Mouse (Mus musculus): ENCODE measurements around the gene Shisa7.

Gene Shisa7

DNA sequence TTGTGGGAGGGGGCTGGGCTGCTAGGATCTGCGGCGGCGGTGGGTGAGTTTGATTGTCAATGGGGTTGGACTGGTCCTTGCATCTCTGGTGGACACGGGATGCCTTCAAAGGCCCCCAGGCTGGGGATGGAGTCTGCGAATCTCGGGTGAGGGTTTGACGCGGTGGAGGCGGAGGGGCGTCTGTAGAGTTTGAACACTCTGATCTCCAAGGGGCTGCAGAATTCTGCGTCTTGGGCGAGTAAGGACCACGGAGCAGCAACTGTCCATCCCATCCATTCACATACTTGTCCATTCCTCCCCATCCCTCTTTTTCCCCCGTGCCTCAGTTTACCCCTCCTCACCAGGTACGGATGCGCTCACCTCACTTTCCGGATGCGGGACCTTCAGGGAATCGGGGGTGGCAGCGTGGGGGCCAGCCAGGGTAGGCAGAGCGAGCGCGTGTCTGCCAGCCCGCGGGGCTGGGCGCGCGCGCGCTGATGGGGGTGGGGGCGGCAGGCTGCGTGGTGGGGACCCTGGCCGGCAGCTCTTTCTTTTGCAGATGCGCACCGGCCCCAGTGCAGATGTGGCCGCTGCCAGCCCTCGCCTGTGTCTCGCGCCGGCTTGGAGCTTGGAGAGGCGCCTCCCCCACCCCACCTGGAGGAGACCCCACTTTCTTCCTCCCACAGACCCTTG, at the start of gene Shisa7:
Gene Shisa7 (minus strand): TSS at position 452 of the 672 bp plus-strand sequence.
- WGBS = 2% methylated on average over 41 of the region's 41 CpGs

DNA sequence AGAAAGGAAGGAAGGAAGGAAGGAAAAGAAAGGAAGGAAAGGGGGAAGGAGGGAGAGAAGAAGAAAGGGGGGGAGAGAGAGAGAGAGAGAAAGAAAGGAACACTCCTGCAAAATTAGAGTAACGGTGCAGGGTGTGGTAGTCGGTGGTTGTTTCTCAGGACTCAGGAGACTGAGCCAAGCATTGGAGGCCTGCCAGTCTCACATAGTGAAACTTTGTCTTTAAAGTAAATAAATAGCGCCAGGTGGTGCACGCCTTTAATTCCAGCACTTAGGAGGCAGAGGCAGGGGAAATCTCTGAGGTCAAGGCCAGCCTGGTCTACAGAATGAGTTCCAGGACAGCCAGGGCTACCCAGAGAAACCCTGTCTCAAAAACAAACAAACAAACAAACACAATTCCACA, 42.2 kb upstream of the Shisa7 start:
- 54% methylated on average over 4 of the region's 4 CpGs for WGBS

DNA sequence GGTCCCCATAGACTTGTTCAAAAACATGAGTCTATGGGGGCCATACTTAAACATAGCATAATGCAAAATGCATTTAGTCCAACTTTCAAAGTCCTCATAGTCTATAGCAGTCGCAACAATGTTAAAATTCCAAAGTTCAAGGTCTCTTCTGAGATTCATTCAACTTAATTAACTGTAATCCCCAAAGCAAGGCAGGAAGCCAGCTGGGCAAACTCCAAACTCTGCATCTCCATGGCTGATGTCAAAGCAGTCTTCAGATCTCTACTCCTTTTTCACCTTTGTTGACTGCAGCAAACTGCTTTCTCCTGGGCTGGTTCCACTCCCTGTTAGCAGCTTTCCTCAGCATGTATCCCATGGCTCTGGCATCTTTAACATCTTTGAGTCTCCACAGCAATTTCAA, 34.5 kb upstream of the Shisa7 start:
- whole genome bisulfite sequencing = 89% methylated on average over 1 of the region's 1 CpGs

DNA sequence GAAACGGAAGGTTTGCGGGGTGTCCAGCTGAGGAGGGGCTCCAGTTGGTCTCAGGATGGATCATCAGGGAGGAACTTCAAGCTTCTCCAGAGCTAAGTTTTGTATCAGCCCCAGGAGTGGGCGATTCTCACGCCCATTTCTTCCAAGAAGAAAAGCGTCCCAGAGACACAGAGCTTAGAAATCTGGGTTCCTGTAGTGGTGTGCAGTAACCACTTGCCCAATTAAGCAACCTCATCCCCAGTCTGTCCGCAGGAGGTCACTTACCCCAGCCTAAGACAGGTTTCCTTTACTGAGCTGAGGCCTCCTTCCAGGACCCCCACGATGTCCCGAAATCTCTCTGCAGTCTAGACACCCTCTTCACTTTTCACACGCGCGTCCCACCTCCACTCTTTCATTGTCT, 32.7 kb upstream of the Shisa7 start:
- WGBS = 9% methylated on average over 11 of the region's 11 CpGs

DNA sequence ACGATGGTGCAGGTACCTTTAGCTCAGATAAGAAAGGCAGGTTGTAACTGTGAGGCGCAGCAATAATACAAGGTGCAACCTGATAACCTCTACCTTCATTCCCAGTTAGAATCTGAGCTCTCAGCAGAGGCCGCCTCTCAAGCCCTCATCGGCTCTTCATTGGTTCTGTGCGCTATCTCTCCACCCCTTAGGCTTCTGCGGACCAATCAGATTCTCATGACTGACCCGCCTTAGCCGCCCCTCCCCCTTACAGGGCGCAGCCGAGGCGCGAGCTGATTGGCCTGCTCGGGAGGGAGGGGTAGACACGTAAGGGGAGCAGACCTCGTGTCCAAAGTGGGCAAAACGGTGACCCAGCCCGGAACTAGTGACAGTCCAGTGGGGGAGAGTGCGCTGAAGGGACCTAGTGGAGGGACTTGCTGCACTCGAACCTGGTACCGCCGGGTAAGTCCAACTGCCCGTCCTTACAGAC, 32.3 kb upstream of the Shisa7 start, which contains the start of gene Isoc2a:
Gene Isoc2a (plus strand): TSS at position 401 of the 469 bp plus-strand sequence.
- 2% methylated on average over 22 of the region's 22 CpGs for WGBS

DNA sequence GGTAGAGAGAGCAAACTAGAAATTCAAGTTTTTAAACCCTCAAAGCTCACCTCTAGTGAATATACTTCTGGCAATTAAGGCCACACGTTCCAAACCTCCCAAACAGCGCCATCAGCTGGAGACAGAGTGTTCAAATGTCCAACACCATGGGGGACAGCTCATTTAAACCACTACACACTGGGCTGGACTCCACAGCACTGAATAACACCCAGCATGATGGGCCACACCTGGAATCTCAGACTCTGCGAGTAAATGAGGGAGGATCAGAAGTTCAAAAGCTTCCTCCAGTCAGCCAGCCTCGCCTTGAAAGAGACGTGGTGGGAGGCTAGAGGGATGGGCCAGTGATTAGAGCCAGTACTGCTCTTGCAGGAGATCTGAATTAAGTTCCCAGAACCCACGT, 25.6 kb upstream of the Shisa7 start, which contains the start of gene Isoc2b:
Gene Isoc2b (minus strand): TSS at position 126 of the 400 bp plus-strand sequence.
- 66% methylated on average over 6 of the region's 6 CpGs for WGBS

DNA sequence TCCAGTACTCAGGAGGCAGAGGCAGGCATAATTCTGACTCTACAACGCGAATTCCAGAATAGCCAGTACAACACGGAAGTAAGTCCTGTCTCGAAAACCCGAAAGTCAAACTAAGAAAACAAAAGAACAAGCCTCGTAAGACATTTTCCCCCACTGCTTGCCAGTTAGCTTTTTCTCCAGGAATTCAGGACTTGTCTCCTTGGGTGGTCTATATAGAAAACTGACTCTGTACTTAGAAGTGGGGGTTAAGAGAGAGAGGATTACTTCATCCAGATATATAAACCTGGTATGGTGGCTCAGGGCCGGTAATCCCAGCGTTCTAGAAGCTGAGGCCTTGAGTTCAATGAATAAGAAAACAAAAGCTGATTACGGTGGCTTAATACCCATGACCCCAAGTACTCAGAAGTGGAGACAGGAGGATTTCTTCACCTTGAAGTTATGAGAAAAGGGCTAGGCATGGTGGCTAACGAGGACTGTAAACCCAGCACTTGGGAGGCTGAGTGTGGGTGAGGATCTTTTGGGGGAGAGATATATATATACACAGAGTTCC, 22.2 kb upstream of the Shisa7 start:
- 23% methylated on average over 10 of the region's 10 CpGs for WGBS

DNA sequence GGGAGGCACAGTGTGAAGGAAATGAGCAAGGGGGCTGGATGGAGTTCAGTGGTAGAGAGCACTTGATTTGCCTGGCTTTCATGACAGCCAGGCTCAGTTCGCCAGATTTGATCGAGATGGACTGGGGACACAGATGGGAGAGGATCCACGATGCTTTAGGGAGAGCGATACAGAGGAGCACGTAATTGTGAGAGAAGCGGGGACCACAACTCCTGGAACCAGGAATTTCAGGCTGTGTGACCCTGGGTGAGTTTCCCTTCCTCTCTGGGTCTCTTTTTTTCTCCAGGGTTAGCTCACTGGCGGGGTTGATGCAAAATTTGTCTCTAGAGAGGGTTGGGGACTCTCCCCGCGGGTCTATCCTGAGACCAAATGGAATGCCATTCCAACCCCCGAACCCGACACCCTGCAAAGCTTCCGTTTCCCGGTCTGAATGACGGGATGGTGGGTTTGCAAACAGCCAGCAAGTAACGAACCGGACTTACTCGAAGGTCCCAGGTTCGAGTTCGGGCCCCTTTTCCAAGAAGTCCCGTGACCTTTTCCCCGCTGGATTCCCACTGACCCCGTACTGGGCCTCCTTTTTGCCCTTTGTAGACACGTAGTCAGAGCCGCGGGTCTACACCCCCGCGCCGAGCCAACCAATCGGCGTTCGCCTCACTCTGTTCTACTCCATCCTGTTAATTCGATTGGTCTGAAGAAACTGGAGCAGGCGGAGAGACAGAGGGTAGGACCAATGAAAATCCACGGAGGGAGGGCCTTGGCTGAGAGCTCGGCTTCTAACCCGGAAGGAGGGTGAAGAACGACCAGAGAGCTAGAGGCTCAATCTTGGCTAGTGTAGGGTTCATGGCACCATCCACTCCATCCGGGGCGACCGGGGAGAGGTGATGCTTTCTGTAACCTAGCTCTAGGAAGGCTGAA, 21.3 kb upstream of the Shisa7 start:
- 3% methylated on average over 40 of the region's 40 CpGs for WGBS

DNA sequence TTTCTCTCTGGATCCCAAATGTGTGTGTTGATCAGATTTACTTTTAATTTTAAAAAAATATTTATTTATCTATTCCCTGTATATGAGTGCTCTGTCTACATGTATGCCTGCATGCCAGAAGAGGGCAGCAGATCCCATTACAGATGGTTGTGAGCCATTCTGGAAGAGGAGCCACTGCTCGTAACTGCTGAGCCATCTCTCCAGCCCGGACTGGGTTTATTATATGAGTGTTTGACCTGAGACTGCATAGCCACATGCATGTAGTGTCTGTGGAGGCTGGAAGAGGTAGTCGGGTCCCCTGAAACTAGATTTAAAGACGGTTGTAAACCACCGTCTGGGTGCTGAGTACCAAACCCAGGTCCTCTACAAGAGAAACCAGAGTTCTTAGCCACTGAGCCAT, 20.6 kb upstream of the Shisa7 start:
- 63% methylated on average over 5 of the region's 5 CpGs for WGBS

DNA sequence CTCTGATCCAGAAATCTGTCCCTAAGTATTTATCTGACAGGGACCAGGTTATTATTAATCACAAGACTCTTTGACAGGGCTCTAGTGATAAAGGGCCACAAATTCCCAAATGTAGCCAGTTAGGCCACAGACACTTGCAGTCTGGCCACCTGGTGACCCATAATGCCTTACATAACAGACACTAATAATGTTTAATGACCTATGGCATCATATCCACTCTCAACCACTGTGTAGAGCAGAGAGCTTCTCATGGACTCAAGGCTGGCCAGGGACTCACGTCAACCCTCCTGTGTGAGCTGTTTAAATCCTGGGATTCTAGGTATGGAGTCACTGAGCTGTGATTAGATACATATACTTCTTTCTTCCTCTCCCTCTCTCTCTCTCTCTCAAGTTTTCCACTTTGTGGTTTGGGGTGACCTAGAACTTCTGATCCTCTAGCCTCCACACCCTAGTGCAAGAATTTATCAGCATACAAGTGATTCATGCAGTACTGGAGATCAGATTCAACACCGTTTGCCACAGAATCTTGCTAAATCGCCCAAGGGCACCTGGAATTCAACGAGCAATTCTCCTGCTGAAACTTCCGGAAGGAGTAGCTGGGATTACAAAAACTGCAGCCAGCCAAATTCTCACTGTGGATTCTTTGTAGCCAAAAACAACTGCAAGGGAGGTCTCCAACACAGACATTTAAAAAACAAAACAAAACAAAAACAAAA, 19.8 kb upstream of the Shisa7 start:
- WGBS = 85% methylated on average over 5 of the region's 5 CpGs

DNA sequence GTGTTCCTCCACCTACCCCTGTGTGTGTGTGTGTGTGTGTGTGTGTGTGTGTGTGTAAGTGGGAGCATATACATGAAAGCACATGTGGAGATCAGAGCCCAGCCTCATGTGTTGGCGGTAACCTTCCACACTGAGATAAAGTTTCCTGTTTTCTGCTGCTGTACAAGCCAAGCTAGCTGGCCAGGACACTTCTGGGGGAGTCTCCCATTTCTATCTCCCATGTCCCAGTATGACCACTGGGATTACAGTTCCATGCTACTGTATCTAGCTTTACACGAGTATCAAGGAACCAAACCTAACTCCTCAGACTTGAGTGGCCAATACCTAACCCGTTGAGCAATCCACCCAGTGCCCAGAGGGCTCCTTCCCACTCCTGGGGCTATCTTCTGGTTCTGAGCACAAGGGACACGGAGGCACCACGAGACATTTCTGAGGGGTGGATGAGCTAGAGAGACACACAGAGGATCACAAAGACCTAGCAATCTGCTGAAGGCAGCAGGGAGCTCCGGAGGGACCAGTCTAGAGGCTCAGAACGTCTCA, 19.1 kb upstream of the Shisa7 start:
- 88% methylated on average over 7 of the region's 7 CpGs for WGBS

DNA sequence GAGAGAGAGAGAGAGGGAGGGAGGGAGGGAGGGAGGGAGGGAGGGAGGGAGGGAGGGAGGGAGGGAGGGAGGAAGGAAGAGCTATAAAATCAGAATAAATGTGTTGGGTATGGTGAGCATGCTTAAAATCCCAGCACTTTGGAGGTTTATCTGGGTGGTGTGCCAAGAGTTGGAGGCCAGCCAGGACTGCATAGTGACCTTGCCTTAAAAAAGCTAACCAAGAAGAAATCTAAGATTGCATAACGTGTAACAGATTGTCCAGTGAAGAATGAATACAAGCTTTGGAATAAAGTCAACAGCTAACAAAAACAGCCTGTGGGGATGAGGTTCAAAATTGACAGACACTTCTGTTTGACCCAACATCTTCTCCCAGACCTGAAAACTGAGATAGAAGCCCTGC, 18.5 kb upstream of the Shisa7 start:
- WGBS = 20% methylated on average over 1 of the region's 1 CpGs

DNA sequence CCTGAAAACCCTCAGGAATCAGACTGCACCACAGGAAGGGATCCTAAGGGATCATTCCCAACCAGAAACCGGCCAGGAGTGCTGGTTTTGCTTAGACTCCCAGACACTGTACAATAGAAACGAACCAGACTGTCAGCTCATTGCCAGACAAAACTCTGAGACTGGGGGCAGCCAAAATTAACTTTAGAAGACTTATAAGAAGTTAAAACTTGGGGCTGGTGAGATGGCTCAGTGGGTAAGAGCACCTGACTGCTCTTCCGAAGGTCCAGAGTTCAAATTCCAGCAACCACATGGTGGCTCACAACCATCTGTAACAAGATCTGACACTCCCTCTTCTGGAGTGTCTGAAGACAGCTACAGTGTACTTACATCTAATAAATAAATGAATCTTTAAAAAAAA, 16.4 kb upstream of the Shisa7 start:
- 89% methylated on average over 3 of the region's 3 CpGs for WGBS

DNA sequence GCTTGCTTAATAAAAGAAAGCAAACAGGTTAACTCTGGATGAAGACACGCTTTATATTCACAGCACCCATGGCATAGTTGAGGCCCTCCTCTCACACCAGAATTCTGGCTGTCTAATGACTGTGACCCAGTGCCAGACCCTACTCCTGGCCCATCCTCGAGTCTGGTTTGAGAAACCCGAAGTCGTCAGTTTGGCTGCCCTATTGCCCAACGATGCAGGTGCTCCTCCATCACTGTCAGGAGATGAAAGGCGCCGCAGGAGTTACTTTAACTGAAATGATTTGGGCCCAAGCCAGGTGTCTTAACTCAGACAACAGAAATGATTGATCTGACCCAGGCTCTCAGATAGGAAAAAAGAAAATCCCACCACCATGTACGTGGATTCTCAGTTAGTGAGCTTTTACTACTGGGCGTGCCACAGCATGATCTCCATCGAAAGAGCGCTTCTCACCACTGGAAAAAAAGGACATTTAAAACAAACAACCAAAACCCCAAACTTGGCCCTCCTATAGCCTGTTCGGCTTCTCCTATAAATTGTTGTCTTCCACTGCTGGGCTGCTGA, 15.0 kb upstream of the Shisa7 start:
- WGBS = 87% methylated on average over 12 of the region's 12 CpGs

DNA sequence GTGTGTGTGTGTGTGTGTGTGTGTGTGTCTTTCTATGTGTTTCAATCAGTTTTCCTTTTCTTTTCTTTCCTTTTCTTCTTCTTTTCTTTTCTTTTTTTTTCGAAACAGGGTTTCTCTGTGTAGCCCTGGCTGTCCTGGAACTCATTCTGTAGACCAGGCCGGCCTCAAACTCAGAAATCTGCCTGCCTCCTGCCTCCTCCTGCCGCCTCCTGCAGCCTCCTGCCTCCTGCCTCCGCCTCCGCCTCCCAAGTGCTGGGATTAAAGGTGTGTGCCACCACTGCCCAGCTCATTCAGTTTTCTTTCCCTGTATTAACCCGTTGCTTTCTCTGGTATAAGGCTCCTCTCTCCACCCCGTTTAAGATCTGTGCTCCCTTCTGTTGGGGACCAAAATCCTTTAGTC, 12.8 kb upstream of the Shisa7 start:
- 70% methylated on average over 7 of the region's 7 CpGs for WGBS

DNA sequence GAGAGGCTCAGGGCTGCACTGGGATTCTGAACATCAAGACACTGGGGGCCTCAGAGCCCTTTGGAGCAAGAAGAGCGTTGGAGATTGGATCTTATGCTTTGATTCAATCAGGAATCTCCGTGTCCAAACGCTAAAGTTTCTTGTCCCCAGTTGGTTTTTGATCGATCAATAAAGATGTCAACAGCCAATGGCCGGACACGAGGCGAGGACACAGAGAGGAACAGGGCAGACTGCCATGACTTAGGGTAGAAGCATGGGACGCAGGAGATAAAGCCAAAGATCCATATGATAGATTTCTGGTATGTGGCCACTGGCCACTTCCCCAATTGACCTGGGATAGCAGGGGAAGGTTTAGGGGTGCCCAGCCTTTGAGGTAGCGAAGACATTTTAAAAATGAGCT, 12.0 kb upstream of the Shisa7 start:
- WGBS = 93% methylated on average over 9 of the region's 9 CpGs

DNA sequence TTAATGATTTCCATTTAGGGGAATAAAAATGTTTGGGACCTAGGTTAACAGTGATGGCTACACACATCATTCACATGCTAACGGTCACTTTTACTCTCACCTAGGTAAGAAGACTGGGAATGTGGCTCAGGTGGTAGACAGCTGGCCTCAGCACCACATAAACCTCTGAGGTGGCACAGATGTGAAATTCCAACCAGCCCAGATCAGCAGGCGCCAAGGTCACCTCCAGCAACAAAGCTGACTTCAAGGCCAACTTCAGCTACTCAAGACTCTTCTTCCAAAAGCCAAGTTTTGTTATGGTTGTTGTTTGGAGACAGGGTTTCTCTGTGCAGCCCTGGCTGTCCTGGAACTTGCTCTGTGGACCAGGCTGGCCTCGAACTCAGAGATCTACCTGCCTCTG, 9.1 kb upstream of the Shisa7 start:
- WGBS = 88% methylated on average over 3 of the region's 3 CpGs

DNA sequence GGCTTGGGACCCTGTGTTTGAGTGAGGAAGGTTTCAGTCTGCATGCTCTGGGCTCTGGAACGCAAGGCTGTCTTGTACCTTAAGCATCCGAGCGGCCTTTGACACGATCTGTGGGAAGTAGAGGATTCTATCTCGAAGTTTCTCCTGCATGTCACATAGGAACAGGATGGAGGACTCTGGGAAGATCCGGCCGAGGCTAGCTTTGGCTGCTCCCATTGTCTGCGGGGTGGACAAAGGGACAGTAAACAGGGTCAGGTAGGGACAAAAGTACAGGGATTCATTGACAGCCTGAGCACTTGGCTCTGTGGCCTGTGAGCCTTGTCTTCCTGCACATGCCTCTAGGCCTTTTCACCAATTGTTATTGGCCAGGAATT, 6.8 kb upstream of the Shisa7 start:
- 85% methylated on average over 8 of the region's 8 CpGs for WGBS

DNA sequence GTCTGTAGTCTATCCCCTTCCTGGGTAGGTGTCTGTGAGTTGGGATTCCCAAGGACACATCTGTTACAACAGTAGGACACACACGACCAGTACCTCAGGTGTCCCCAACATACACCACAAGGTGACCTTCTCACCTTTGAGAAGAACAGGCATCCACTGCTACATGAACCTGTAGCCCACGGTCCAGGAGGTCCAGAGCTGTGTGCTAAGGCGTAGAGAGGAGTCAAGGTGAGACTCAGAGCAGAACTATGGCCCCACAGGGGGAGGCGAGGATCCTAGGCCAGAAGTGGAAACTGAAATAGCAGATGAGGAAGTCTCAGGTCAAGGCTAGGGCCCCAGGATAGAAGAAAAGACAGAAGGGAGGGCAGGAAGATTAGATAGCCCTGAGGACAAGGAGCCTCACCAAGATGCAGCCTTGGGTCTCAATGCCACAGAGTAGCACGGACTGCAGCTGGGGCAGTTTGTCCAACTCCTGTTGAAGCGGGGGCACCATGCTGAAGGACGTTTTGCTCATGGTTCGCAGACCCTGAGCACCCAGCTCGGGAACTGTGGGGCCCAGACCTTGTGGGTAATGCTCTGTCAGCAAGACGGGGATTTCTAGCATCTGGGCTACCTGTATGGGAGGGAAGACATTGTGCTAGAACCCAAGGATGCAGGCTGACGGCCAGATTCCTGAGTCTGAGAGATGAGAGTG, 6.3 kb upstream of the Shisa7 start:
- 84% methylated on average over 11 of the region's 11 CpGs for WGBS

DNA sequence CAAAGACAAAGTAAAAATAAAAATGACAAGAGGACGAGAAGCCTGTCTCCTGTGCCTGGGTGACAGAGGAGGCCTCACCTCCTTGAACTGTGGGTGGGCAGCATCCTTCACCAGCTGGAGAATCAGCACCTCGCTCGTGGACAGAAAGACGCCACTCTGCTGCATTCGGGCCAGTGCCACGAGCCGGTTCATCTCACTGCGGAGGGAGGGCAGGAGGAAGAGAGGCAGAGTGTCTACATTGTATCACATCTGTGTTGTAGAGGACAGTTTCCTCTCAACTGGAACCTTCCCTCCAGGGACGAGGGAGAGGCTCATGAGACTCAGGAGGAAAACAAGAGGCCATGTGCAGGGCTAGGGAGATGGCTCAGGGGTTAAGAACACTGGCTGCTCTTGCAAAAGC, 4.9 kb upstream of the Shisa7 start:
- 65% methylated on average over 9 of the region's 9 CpGs for WGBS

DNA sequence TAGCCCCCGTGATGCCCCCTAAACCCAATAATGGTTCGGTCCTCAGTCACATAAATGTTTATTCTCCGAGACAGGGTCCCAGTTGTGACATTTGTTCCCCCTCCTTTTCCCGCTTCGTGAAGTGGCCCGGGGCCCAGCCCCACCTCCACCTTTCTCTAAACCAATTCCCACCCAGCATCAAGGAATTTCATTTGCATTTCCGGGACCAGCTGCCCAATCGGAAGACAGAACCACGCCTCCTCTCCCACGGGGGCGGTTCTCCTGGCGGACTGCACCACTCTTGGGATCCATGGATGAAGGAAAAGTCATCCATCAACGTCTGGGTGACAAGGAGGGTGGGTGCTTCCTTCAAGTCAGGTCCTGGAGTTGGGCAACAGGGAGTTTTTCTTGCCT, 417 bp upstream of the Shisa7 start:
- WGBS = 3% methylated on average over 13 of the region's 13 CpGs
